Mouse (Mus musculus): ENCODE data around the gene Acsbg1.
"Not testable (repeated sequence)": the region's sequence is repeated elsewhere in the genome, so short reads cannot be mapped to it uniquely, and the experiment has no call there.

Acsbg1 gene

DNA sequence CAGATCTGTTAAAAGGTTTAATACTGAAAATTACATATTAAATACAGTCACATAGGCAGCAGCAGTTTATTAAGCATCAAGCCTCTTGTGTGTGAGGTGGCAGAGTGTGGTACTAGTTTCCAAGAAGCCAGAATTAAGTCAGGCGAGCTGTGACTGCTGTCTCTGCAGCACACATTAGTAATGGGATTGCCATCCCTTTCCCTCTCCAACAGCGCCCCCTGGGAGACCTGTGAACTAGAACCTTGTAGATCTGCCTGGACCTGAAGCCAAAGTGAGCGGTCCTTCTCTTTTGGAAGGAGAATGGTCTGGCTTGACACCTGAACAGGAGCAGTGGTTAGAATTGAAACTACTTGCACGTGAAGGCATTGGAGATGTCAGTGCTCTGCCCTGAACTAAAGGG, 56.8 kb downstream of the Acsbg1 start:
- H3K27me3 ChIP-seq (ENCODE audit: control insufficient read depth, insufficient read depth, low read length, poor library complexity, severe bottlenecking), result no peaks in the 10 kb centered on the region
- peaks cover 11% of the 10 kb centered on the region; the same call in 1 of the 2 replicates for H3K36me3 ChIP-seq (ENCODE audit: control insufficient read depth, insufficient read depth, low read length, poor library complexity, severe bottlenecking)
- DNase-seq (ENCODE audit: low read depth, low spot score), result peak; percentile 58

DNA sequence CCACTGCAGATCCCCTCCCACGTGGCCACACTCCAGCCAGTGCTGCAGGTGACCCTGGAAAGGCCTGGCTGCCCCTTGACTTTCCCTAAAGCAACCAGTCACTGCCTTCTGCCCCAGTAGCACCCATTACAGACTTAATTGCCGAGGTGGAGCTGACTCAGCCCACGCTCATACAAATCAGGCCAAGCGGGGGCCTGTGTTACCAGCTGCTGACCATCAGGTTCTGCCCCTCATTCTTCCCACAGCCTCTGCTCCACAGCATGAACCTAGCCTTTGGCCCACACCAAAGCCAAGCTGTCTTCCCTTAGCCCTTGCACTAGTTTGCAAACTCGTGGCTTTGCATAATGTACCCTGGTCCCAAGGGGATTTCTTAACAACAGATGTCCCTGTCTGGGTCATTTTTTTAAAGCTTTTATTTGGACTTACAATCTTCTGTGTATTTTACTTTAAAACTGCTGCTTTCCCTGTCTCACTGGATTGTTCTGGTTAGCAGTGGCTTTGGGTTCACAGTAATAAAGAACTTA, 57.5 kb downstream of the Acsbg1 start:
- H3K36me3 ChIP-seq (ENCODE audit: control insufficient read depth, insufficient read depth, low read length, poor library complexity, severe bottlenecking), result peaks cover 14% of the 10 kb centered on the region; the same call in 1 of the 2 replicates
- DNase-seq (ENCODE audit: low read depth, low spot score), result no peak
- H3K27me3 ChIP-seq (ENCODE audit: control insufficient read depth, insufficient read depth, low read length, poor library complexity, severe bottlenecking), result no peaks in the 10 kb centered on the region

DNA sequence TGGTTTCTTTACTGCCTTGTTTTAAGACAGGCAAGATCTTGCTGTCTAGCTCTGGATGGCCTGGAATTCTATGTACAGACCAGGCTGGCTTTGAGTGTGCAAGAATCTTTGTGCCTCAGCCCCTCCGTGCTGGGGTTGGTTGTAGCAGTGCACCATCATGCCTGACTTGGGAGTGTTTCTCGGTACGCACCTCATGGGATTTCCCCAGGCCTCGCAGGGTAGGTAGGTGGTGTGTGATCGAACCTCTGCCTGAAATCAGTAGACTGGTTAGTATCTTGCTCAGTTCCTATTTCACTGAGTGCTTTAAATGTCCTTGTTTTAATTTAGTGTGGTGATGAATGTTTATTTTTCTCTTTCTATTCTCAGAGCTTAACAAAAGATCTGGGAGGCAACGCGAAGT, 58.8 kb downstream of the Acsbg1 start:
- Histone ChIP-seq H3K36me3 (ENCODE audit: control insufficient read depth, insufficient read depth, low read length, poor library complexity, severe bottlenecking) (peaks cover 16% of the 10 kb centered on the region; the same call in 1 of the 2 replicates), H3K27me3 (ENCODE audit: control insufficient read depth, insufficient read depth, low read length, poor library complexity, severe bottlenecking) (no peaks in the 10 kb centered on the region)
- no peak for DNase-seq (ENCODE audit: low read depth, low spot score)

DNA sequence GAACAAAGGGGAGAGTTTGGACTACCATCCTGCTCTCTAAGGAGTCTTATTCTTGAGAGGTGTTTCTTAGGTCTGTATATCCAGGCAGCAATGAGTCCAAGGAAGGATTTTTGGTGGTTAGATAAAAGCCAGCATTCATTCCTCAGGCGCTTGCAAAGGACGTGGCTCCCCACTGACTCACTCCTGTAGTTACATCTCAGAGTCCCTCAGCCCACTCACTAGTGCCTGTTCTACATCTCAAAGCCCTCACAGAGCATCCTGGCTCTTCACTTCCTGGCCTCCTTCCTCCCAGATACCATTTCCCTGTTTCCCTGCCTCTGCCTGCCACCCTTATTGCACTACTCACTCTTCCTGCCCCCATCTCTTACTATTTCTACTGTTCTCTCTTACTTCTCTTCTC, 59.3 kb downstream of the Acsbg1 start:
- H3K36me3 ChIP-seq (ENCODE audit: control insufficient read depth, insufficient read depth, low read length, poor library complexity, severe bottlenecking), result peaks cover 16% of the 10 kb centered on the region; the same call in 1 of the 2 replicates
- no peak for DNase-seq (ENCODE audit: low read depth, low spot score)
- H3K27me3 ChIP-seq (ENCODE audit: control insufficient read depth, insufficient read depth, low read length, poor library complexity, severe bottlenecking), result no peaks in the 10 kb centered on the region

- H3K27me3 ChIP-seq (ENCODE audit: control insufficient read depth, insufficient read depth, low read length, poor library complexity, severe bottlenecking), result no peaks in the 10 kb centered on the region
- DNase-seq (ENCODE audit: low read depth, low spot score), result no peak
- peaks cover 22% of the 10 kb centered on the region for H3K36me3 ChIP-seq (ENCODE audit: control insufficient read depth, insufficient read depth, low read length, poor library complexity, severe bottlenecking)
Observed at GRCm38 (mm10) chr9:54596752-54597465, 64.8 kb downstream of the Acsbg1 start.

DNA sequence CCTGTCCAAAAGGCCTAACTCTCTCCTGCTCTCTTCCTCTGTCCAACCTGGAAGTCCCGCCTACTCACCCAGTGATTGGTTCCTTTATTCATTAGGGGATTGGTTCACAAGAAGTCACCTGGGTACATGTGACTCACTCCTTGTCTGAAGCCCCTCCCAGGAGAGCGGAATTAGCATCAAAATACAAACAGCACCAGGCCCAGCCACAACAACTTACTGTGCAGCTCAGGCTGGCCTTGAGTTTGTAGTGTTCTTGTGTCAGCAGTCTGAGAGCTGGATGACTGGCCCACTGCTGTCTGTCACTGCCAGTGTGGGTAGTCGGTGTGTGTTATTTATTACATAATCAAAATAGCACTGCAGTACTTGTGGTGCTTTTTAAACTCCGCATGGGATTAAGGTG, 68.0 kb downstream of the Acsbg1 start:
- not testable (repeated sequence) for DNase-seq (ENCODE audit: low read depth, low spot score); H3K36me3 ChIP-seq (ENCODE audit: control insufficient read depth, insufficient read depth, low read length, poor library complexity, severe bottlenecking); H3K27me3 ChIP-seq (ENCODE audit: control insufficient read depth, insufficient read depth, low read length, poor library complexity, severe bottlenecking)

DNA sequence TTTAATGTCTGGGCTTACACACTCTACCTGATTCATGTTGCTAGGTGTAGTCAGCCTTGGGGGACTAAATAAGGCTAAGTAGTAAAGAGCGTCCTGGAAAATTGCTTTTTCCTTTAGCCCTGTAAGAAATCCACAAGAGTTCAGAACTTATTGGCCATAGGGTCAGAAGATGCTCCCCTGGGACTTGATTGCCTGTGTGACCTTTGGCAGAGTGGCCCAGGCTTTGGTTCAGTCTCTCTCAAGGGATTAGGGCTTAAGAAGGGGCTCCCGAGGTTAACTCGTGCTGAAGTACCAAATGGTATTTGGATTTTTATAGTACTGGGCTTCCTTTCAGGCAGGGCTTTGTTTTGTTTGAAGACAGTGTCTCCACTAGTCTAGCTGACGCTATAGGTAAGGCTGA, 73.8 kb downstream of the Acsbg1 start:
- DNase-seq (ENCODE audit: low read depth, low spot score), result no peak
- H3K27me3 ChIP-seq (ENCODE audit: control insufficient read depth, insufficient read depth, low read length, poor library complexity, severe bottlenecking), result no peaks in the 10 kb centered on the region

GRCm38 (mm10) chr9:54586199-54587061, 75.2 kb downstream of the Acsbg1 start, which contains the start of gene Idh3a:
Gene Idh3a, plus strand, starts transcription at chr9:54586334.
- peak; percentile 98 for DNase-seq (ENCODE audit: low read depth, low spot score)
- H3K36me3 ChIP-seq (ENCODE audit: control insufficient read depth, insufficient read depth, low read length, poor library complexity, severe bottlenecking), result no peaks in the 10 kb centered on the region

More for the DNA sequence above, 73.8 kb downstream of the Acsbg1 start:
- no peaks in the 10 kb centered on the region for H3K36me3 ChIP-seq (ENCODE audit: control insufficient read depth, insufficient read depth, low read length, poor library complexity, severe bottlenecking)

DNA sequence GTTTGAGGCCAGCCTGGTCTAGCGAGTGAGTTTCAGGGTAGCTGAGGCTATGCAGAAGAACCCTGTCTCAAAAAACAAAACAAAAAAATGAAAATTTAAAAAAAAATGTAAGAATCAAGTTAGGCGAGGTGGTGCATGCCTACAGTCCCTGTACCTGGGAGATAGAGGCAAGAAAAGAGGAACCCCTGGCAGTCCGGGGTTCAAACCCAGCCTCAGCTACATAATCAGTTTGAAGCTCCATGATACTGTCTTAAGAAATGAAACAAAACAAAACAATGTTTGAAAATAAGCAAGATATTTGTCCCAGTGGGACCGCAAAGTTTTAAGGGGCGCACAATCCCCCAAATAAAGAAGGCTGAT, 75.9 kb downstream of the Acsbg1 start:
- no peak for DNase-seq (ENCODE audit: low read depth, low spot score)
- H3K27me3 ChIP-seq (ENCODE audit: control insufficient read depth, insufficient read depth, low read length, poor library complexity, severe bottlenecking), result no peaks in the 10 kb centered on the region
- no peaks in the 10 kb centered on the region for H3K36me3 ChIP-seq (ENCODE audit: control insufficient read depth, insufficient read depth, low read length, poor library complexity, severe bottlenecking)

More at GRCm38 (mm10) chr9:54586199-54587061, 75.2 kb downstream of the Acsbg1 start, which contains the start of gene Idh3a:
- H3K27me3 ChIP-seq (ENCODE audit: control insufficient read depth, insufficient read depth, low read length, poor library complexity, severe bottlenecking), result no peaks in the 10 kb centered on the region

- not testable (repeated sequence) for H3K36me3 ChIP-seq (ENCODE audit: control insufficient read depth, insufficient read depth, low read length, poor library complexity, severe bottlenecking); DNase-seq (ENCODE audit: low read depth, low spot score); H3K27me3 ChIP-seq (ENCODE audit: control insufficient read depth, insufficient read depth, low read length, poor library complexity, severe bottlenecking)
Observed at GRCm38 (mm10) chr9:54584127-54584526, 77.5 kb downstream of the Acsbg1 start.

GRCm38 (mm10) chr9:54583712-54584111, 78.0 kb downstream of the Acsbg1 start:
- Histone ChIP-seq H3K36me3 (ENCODE audit: control insufficient read depth, insufficient read depth, low read length, poor library complexity, severe bottlenecking) (no peaks in the 10 kb centered on the region), H3K27me3 (ENCODE audit: control insufficient read depth, insufficient read depth, low read length, poor library complexity, severe bottlenecking) (no peaks in the 10 kb centered on the region)
- DNase-seq (ENCODE audit: low read depth, low spot score), result no peak

DNA sequence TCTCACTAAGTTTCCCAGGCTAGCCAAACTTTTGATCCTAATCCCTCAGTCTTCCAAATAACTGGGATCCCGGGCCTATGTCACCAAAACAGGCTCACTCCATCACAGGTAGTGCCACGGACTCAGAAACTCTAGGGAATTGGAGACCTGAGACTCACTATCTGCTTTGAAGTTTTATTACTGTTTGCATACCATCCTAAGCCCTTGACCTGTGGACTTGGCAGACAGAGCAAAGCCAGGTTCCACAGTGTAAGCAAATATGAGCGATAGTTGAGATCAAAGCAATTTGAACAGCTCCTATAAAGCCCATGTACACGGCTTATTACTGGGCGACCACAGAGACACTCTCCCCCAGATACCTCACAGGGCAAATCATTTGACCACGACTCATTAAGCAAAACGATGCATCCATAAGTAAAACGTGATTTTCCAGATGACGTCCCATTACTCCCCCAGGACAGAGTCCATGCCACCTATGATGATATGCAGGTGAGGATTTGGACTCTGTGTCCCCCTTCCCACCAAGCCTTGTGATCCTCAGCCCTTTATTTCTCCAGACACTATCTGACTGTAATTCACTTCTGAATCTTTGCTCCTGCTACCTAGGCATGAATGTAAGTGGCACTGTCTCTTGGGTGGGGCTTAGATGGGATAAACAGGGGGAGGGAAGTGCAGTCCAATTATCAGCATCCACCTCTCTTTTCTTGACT, 90.4 kb downstream of the Acsbg1 start:
- Histone ChIP-seq H3K27me3 (ENCODE audit: control insufficient read depth, insufficient read depth, low read length, poor library complexity, severe bottlenecking) (no peaks in the 10 kb centered on the region), H3K36me3 (ENCODE audit: control insufficient read depth, insufficient read depth, low read length, poor library complexity, severe bottlenecking) (no peaks in the 10 kb centered on the region)
- no peak for DNase-seq (ENCODE audit: low read depth, low spot score)

- H3K27me3 ChIP-seq (ENCODE audit: control insufficient read depth, insufficient read depth, low read length, poor library complexity, severe bottlenecking), result no peaks in the 10 kb centered on the region
- no peaks in the 10 kb centered on the region for H3K36me3 ChIP-seq (ENCODE audit: control insufficient read depth, insufficient read depth, low read length, poor library complexity, severe bottlenecking)
Observed at GRCm38 (mm10) chr9:54568732-54569131, 92.9 kb downstream of the Acsbg1 start.

GRCm38 (mm10) chr9:54566958-54567357, 94.7 kb downstream of the Acsbg1 start:
- Histone ChIP-seq H3K27me3 (ENCODE audit: control insufficient read depth, insufficient read depth, low read length, poor library complexity, severe bottlenecking) (no peaks in the 10 kb centered on the region), H3K36me3 (ENCODE audit: control insufficient read depth, insufficient read depth, low read length, poor library complexity, severe bottlenecking) (no peaks in the 10 kb centered on the region)
- no peak for DNase-seq (ENCODE audit: low read depth, low spot score)

More at GRCm38 (mm10) chr9:54568732-54569131, 92.9 kb downstream of the Acsbg1 start:
- DNase-seq (ENCODE audit: low read depth, low spot score), result no peak
